Mouse (Mus musculus) inflammation-experienced regulatory T-cells, adult 6 months (primary cell): ENCODE measurements around the gene Smg5. TPM values are rescaled to one million over a fixed set of nuclear protein-coding genes. Genes with fewer than 3 reads are reported as not detected.
"Not testable (repeated sequence)": the region's sequence is repeated elsewhere in the genome, so short reads cannot be mapped to it uniquely, and the experiment has no call there.

ENCODE experiments used
- ATAC-seq: one replicate; pipeline ENCODE4 v1.8.0; 2017
- polyA plus RNA-seq, 3 experiments: library from polyadenylated mRNA; unstranded; fragments of 100-300 nt; shearing (Covaris generic); gene quantifications; one replicate each; pipeline ENCODE4 v1.2.1; 2017

Gene Smg5
- polyA plus RNA-seq, 3 experiments from 2014 or later: 26.1 to 47.1 (median 37.8) TPM

- no peak for ATAC-seq
Observed at GRCm38 (mm10) chr3:88354396-88355165, 18.5 kb downstream of the Smg5 start.

DNA sequence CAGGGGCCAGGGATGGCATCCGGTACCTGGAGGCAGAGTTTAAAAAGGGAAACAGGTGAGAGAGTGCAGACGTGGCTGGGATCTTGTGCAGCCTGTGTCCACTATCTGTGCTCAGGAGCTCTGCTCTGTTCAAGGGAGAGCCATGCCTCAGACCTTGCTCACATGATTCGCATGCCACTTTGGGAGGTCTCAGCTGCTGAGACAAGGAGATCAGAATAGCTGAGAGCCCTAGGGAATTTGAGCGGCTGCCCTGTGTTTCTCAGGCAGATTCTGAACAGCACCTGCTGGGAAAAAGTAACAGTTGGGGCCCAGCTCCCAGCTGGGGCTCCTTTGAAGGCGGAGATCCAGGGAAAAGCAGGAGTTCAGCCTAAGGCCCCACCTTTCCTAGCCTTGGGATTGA is 23.5 kb downstream of the Smg5 start:
- no peak for ATAC-seq

DNA sequence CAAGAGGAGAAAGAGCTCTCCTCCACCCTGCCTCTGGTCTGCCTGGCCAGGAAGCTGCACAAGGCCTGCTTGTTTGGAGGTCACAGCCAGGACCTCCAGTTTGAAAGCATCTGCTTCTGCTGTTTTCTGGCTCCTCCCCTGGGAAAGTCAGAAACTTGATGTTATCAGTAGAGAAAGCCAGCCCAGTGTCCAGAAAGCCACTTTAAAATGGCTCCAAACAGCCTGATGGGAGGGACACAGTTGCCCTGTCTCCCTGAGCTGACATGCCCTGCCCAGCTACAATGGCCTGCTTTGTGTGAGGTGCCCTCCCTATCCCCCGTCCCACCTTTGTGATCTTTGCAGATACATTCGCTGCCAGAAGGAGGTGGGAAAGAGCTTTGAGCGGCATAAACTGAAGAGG is 23.9 kb downstream of the Smg5 start:
- ATAC-seq: no peak

GRCm38 (mm10) chr3:88361096-88361495 is 25.0 kb downstream of the Smg5 start:
- no peak for ATAC-seq

DNA sequence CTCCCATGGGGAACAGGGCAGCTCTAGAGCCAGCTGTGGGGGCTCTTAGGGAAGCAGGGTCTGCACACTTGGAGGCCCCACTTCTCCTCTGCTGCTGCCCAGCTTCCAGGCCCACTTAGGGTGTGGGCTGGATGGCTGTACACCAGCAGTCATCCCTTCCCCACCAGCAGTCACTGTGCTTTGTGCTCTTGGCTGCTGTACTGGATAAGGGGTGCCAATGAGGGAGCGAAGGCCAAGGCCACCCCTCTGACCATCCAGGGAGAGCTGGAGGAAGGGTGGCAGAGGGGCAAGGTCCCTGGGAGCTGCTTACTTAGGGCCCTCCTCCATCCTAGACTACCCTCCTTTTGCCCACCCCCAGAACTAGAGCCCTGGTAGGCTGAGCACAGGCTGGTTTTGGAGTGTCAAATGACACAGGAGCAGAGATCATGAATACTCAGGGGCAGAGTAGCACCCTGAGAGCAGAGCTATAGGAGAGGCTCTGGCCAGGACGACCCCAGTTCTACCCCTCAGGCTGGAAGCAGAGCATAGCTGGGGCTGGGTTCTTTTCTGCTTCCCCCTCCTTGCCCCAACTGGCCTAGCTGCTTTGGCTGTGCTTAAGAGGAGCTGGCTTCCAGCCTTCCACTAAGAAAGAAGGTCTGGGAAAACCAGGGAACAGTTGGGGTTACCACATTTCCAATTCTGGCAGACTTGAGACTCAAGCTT is 25.7 kb downstream of the Smg5 start:
- no peak for ATAC-seq

DNA sequence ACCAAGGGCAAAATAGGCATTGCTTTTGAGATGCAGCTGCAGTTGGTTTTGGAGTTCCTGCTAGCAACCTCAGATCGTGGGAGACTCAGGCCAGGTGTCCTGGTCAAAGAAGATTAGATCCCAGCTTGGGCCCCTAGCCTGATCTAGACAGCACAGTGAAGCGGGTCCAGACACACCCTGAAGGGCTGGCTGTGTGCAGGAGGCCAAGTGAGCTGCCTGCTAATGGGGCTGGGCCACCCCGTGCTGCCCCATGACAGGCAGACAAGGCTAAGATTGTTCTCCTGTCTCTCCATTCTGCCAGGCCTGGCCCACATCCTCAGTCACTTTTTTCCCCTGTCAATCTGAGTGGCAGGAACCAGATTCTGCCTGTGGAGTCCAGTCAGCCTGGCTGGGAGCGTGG is 27.6 kb downstream of the Smg5 start:
- no peak for ATAC-seq

- ATAC-seq: no peak
Observed at GRCm38 (mm10) chr3:88364337-88364736, 28.3 kb downstream of the Smg5 start, which contains the start of gene Paqr6. Gene Paqr6 (plus strand): TSS chr3:88364584.

- no peak for ATAC-seq
Observed at GRCm38 (mm10) chr3:88365705-88366361, 29.8 kb downstream of the Smg5 start.

DNA sequence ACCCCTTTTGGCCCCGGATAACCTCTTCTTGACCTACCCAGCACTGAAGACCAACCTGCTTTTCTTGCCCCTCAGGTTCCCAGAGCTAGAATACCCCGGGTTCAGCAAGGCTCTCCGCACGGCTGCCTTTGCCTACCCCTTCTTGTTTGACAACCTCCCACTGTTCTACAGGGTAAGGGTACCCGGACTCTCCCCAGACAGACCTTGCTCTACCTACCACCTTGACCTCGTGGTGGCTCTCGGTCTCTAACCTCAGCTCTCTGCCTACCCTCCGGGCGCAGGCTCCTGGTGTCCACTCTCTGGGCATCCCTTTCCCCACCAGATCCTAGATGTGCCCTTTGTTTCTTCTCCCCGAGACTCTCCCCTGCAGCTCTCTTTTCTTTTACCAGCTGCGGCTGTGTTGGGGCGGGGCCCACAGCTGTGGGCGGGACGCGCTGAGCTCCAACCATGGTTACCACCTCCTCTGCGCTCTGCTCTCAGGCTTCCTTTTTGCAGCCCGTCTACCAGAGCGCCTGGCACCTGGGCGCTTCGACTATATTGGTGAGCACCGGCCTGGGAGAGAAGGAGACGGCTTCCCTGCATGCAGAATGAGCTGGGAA is 30.9 kb downstream of the Smg5 start:
- ATAC-seq: peak; percentile 91

DNA sequence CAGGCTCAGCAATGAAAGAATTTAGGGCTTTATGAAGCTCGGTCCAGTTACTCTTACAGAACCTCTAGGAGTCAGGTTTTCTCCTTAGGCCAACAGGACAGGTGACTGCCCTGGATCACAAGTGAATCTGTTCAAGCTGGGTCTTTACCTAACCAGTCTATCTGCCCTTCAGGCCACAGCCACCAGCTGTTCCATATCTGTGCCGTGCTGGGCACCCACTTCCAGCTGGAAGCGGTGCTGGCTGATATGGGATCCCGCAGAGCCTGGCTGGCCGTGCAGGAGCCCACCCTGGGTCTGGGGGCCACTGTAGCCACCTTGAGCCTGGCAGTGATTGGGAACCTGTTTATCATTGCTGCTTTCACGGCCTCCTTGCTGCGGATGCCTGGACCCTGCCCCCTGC is 31.5 kb downstream of the Smg5 start:
- not testable (repeated sequence) for ATAC-seq

- ATAC-seq: not testable (repeated sequence)
Observed at GRCm38 (mm10) chr3:88368511-88368910, 32.5 kb downstream of the Smg5 start.

- ATAC-seq: not testable (repeated sequence)
Observed at GRCm38 (mm10) chr3:88372643-88373042, 36.6 kb downstream of the Smg5 start, which contains the start of gene Bglap3. Gene Bglap3 (minus strand): TSS chr3:88372743.

- ATAC-seq: peak; percentile 85
Observed at GRCm38 (mm10) chr3:88375750-88376626, 39.9 kb downstream of the Smg5 start.

DNA sequence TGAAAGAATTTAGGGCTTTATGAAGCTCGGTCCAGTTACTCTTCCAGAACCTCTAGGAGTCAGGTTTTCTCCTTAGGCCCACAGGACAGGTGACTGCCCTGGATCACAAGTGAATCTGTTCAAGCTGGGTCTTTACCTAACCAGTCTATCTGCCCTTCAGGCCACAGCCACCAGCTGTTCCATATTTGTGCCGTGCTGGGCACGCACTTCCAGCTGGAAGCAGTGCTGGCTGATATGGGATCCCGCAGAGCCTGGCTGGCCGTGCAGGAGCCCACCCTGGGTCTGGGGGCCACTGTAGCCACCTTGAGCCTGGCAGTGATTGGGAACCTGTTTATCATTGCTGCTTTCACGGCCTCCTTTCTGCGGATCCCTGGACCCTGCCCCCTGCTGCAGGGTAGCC is 40.6 kb downstream of the Smg5 start:
- not testable (repeated sequence) for ATAC-seq

DNA sequence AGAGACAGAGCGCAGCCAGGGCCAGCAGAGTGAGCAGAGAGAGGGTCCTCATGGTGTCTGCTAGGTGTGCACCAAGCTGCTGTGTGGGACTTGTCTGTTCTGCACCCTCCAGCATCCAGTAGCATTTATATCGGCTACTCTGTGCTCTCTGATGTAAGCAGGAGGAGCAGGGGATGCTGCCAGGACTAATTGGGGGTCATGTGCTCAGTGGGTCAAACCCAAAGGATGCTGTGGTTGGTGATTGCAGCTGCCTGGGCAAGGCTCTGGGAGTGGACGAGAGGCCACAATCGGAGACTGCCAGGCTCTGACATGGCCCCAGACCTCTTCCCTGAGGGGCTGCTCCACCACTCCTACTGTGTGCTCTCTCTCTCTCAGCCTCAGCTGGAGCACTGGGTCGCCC is 42.5 kb downstream of the Smg5 start, which contains the start of gene Bglap2:
Gene Bglap2, minus strand, starts transcription at position 101 of the 400 bp plus-strand sequence.
- not testable (repeated sequence) for ATAC-seq

GRCm38 (mm10) chr3:88381389-88382315 is 45.6 kb downstream of the Smg5 start:
- ATAC-seq: peak; percentile 99

DNA sequence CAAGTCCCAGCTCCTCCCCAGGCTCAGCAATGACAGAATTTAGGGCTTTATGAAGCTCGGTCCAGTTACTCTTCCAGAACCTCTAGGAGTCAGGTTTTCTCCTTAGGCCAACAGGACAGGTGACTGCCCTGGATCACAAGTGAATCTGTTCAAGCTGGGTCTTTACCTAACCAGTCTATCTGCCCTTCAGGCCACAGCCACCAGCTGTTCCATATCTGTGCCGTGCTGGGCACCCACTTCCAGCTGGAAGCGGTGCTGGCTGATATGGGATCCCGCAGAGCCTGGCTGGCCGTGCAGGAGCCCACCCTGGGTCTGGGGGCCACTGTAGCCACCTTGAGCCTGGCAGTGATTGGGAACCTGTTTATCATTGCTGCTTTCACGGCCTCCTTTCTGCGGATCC is 46.3 kb downstream of the Smg5 start:
- ATAC-seq: not testable (repeated sequence)

GRCm38 (mm10) chr3:88384364-88384763 is 48.3 kb downstream of the Smg5 start, which contains the start of gene Bglap:
Gene Bglap (minus strand): TSS chr3:88384464.
- no peak for ATAC-seq

- no peak for ATAC-seq
Observed at GRCm38 (mm10) chr3:88393776-88394375, 57.8 kb downstream of the Smg5 start.

- ATAC-seq: no peak
Observed at GRCm38 (mm10) chr3:88395288-88395687, 59.2 kb downstream of the Smg5 start.
